Mouse (Mus musculus): ENCODE measurements around the gene Tnpo1. TPM values are rescaled to one million over a fixed set of nuclear protein-coding genes. Genes with fewer than 3 reads are reported as not detected.

Gene Tnpo1
- polyA plus RNA-seq (2014; fragmentation: Illumina TruSeq; extraction: RNeasy Lipid Tissue Mini Kit (QIAGEN cat#74804); ENCODE audit: low read depth, low replicate concordance) = 148 TPM

DNA sequence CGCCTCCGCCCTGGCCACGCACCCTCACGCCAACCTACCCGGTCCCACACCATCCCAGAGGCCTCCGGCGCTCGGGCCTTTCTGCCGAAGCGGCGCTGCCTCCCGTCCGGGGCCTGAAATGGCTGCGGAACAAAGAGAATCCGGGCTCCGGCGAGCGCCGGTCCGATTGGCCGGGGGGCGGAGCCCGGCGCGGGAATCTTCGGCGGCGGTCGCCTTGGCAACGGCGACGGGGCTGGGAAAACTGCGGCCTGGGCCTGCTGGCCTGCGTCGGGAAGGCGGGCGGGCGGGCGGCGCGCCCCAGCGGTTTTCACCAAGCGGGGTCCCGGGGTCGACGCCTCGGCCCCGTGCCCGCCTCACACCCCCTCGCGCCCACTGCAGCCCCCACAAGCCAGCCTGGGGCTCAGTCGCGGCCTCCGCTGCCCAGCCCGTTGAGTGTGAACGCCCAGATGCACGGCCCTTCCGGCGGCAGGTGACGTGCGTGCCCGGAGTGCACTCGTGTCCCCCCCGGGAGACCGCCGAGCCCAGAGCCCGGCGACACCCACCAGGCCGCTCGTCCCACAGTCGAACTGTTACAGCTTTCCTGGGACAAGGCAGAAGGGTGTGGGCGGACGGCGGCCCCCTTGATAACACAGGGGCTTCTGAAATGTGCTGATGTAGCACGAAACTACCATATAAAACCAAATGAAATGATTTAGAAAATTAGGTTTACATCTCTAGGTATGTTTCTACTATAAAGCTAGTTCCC lies at the start of gene Tnpo1:
Gene Tnpo1 (minus strand): TSS at position 172 of the 745 bp plus-strand sequence.

DNA sequence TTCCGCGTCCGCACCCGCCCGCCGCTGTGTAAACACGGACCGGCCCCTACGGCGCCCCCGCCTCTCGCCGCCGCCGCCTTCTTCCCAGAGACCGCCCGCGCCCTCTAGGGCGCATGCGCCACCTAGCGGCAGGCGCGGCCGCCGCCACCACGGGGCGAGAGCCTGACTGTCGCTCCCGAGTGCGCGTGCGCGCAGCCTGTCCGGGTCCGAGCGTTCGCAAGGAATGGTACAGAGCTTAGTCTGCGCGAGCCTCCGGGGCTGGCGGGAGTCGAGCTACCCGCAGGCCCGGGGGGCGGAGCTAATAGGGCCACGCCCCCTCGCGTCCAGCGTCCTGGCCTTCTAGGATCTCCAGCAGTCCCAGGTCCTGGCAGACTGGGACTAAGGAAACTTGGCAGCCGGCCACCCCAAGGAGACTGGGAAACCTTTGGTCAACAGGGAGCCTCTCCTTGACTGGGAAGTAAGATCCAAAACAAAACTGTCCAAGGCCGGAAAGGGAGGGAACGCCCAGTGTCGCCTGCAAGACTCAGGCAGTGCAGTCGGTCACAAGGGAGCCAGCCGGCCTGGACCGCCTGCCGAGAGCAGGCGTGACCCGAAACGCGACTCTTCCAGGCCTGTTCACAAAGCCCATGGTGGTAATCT lies 110.9 kb downstream of the Tnpo1 start, which contains the start of gene Fcho2:
Gene Fcho2 (minus strand): TSS at position 303 of the 639 bp plus-strand sequence.

Other genes starting within 250 kb of the Tnpo1 start
- 46.7 TPM for gene Tmem171, start 231.6 kb downstream of the Tnpo1 start, polyA plus RNA-seq (2014; fragmentation: Illumina TruSeq; extraction: RNeasy Lipid Tissue Mini Kit (QIAGEN cat#74804); ENCODE audit: low read depth, low replicate concordance)
- 323 TPM for gene Fcho2, start 110.9 kb downstream of the Tnpo1 start, polyA plus RNA-seq (2014; fragmentation: Illumina TruSeq; extraction: RNeasy Lipid Tissue Mini Kit (QIAGEN cat#74804); ENCODE audit: low read depth, low replicate concordance)
- not detected for gene 1700024P04Rik, start 58.2 kb upstream of the Tnpo1 start, polyA plus RNA-seq (2014; fragmentation: Illumina TruSeq; extraction: RNeasy Lipid Tissue Mini Kit (QIAGEN cat#74804); ENCODE audit: low read depth, low replicate concordance)

Measured in sigmoid colon, adult 10 weeks (tissue).